Mouse (Mus musculus) liver, embryonic 15.5 days (tissue): ENCODE data around the gene Gm49027. TPM values are rescaled to one million over a fixed set of nuclear protein-coding genes. Genes with fewer than 3 reads are reported as not detected.
A peak's percentile ranks its signal among the peaks of the same experiment; 100 is the strongest.
"Not testable (repeated sequence)": the region's sequence is repeated elsewhere in the genome, so short reads cannot be mapped to it uniquely, and the experiment has no call there.

Experiments
- ATAC-seq: fragments of 200-750 bp; cut with Nextera tagmentation; 2 replicates; pipeline ENCODE4 v1.8.0; 2017; ENCODE audit warnings: moderate number of reproducible peaks, mild to moderate bottlenecking, moderate library complexity; ENCODE audit not compliant: insufficient read depth
- H3K27ac ChIP-seq: fragments of 300-500 bp; sonication (generic); replicated peaks from 2 replicates; pipeline ENCODE4 v1.5.1; 2015; ENCODE audit warnings: mild to moderate bottlenecking, inconsistent platforms
- H3K27me3 ChIP-seq: fragments of 300-500 bp; sonication (generic); 2 replicates; pipeline ENCODE4 v1.6.1; 2015; ENCODE audit warnings: mild to moderate bottlenecking, inconsistent platforms
- H3K36me3 ChIP-seq: fragments of 300-500 bp; sonication (generic); replicated peaks from 2 replicates; pipeline ENCODE4 v1.6.1; 2015; ENCODE audit warnings: moderate library complexity, mild to moderate bottlenecking, inconsistent platforms
- H3K4me1 ChIP-seq: fragments of 300-500 bp; sonication (generic); replicated peaks from 2 replicates; pipeline ENCODE4 v1.6.1; 2015; ENCODE audit warnings: inconsistent platforms
- H3K4me2 ChIP-seq: fragments of 300-500 bp; sonication (generic); 2 replicates; pipeline ENCODE4 v1.6.1; 2015; ENCODE audit warnings: moderate library complexity, mild to moderate bottlenecking, inconsistent platforms
- H3K4me3 ChIP-seq: fragments of 300-500 bp; sonication (generic); replicated peaks from 2 replicates; pipeline ENCODE4 v1.5.1; 2015; ENCODE audit warnings: mild to moderate bottlenecking, inconsistent platforms
- H3K9ac ChIP-seq: fragments of 300-500 bp; sonication (generic); 2 replicates; pipeline ENCODE4 v1.6.1; 2015; ENCODE audit warnings: moderate library complexity, mild to moderate bottlenecking, inconsistent platforms
- H3K9me3 ChIP-seq: fragments of 300-500 bp; sonication (generic); replicated peaks from 2 replicates; pipeline ENCODE4 v1.6.1; 2016; ENCODE audit warnings: inconsistent platforms
- WGBS: fragments of 180-500 bp; shearing (Covaris S2); methylation state at CpG from one replicate; pipeline ENCODE4 v1.1.7; 2015; ENCODE audit warnings: mixed read lengths; ENCODE audit not compliant: insufficient replicate concordance; 5-methylcytosine and 5-hydroxymethylcytosine counted together
- polyA plus RNA-seq: library from polyadenylated mRNA; unstranded; fragments of >200 nt; fragmentation: Nextera tagmentation; extraction: Ambion mirVana; gene quantifications from 2 replicates; pipeline ENCODE4 v1.2.1, GENCODE M21; 2015

Gene Gm49027
- polyA plus RNA-seq, 1 experiment from 2014 or later, result 0.09 TPM

GRCm38 (mm10) chr5:123524393-123524750, 916 bp downstream of the Gm49027 start:
- Histone ChIP-seq H3K9ac (peak overlapping the region; percentile 71), H3K27ac (peak overlapping the region; percentile 81), H3K4me3 (peak overlapping the region; percentile 85), H3K36me3 (peaks cover 33% of the 10 kb centered on the region), H3K4me2 (peak overlapping the region; percentile 96), H3K9me3 (no peaks in the 10 kb centered on the region), H3K27me3 (no peaks in the 10 kb centered on the region), H3K4me1 (peaks cover 35% of the 10 kb centered on the region)
- under 1% methylated on average over 27 of the region's 27 CpGs for WGBS
- peak; percentile 94 for ATAC-seq

- H3K9me3 ChIP-seq, result no peaks in the 10 kb centered on the region
- H3K27ac ChIP-seq, result peak within 1 kb of the TSS; percentile 81
- H3K9ac ChIP-seq, result peak within 1 kb of the TSS; percentile 82
- peak; percentile 93 for ATAC-seq
- WGBS, result under 1% methylated on average over 82 of the region's 82 CpGs
- H3K4me2 ChIP-seq, result peak within 1 kb of the TSS; percentile 96
- H3K4me1 ChIP-seq, result peaks cover 35% of the 10 kb centered on the region
- no peaks in the 10 kb centered on the region for H3K27me3 ChIP-seq
- H3K36me3 ChIP-seq, result peaks cover 33% of the 10 kb centered on the region
- H3K4me3 ChIP-seq, result peak within 1 kb of the TSS; percentile 85
Observed at GRCm38 (mm10) chr5:123523692-123524392, 1.4 kb downstream of the Gm49027 start, which contains the start of gene Diablo. Diablo (minus strand) TSS chr5:123524176.

GRCm38 (mm10) chr5:123522166-123522565, 3.1 kb downstream of the Gm49027 start:
- H3K36me3 ChIP-seq, result peaks cover 35% of the 10 kb centered on the region
- no peaks in the 10 kb centered on the region for H3K9me3 ChIP-seq
- peaks cover 35% of the 10 kb centered on the region for H3K4me1 ChIP-seq
- H3K4me2 ChIP-seq, result peak overlapping the region; percentile 96
- H3K27me3 ChIP-seq, result no peaks in the 10 kb centered on the region
- no peak overlapping the region for H3K27ac ChIP-seq
- WGBS, result 43% methylated on average over 1 of the region's 1 CpGs
- no peak overlapping the region; the same call in 1 of the 2 replicates for H3K9ac ChIP-seq
- peak overlapping the region; percentile 85; the same call in 1 of the 2 replicates for H3K4me3 ChIP-seq
- ATAC-seq, result no peak

- peaks cover 41% of the 10 kb centered on the region for H3K36me3 ChIP-seq
- H3K27me3 ChIP-seq, result no peaks in the 10 kb centered on the region
- peaks cover 35% of the 10 kb centered on the region for H3K4me1 ChIP-seq
- H3K27ac ChIP-seq, result no peak overlapping the region
- 83% methylated on average over 1 of the region's 1 CpGs for WGBS
- no peak overlapping the region for H3K9ac ChIP-seq
- H3K4me2 ChIP-seq, result no peak overlapping the region
- no peak for ATAC-seq
- H3K4me3 ChIP-seq, result no peak overlapping the region
- H3K9me3 ChIP-seq, result no peaks in the 10 kb centered on the region
Observed at GRCm38 (mm10) chr5:123521621-123522020, 3.7 kb downstream of the Gm49027 start.

GRCm38 (mm10) chr5:123520666-123521065, 4.6 kb downstream of the Gm49027 start:
- ATAC-seq, result no peak
- Histone ChIP-seq H3K27me3 (no peaks in the 10 kb centered on the region), H3K9me3 (no peaks in the 10 kb centered on the region), H3K4me3 (no peak overlapping the region), H3K4me1 (peaks cover 34% of the 10 kb centered on the region), H3K27ac (no peak overlapping the region), H3K36me3 (peaks cover 50% of the 10 kb centered on the region), H3K9ac (no peak overlapping the region), H3K4me2 (no peak overlapping the region)
- WGBS, result 86% methylated on average over 9 of the region's 9 CpGs

- 75% methylated on average over 5 of the region's 5 CpGs for WGBS
- ATAC-seq, result no peak
- peaks cover 46% of the 10 kb centered on the region for H3K36me3 ChIP-seq
Observed at GRCm38 (mm10) chr5:123514871-123515270, 10.4 kb downstream of the Gm49027 start.

GRCm38 (mm10) chr5:123512102-123512501, 13.2 kb downstream of the Gm49027 start:
- Histone ChIP-seq H3K9me3 (no peaks in the 10 kb centered on the region), H3K4me3 (no peak overlapping the region), H3K36me3 (peaks cover 20% of the 10 kb centered on the region), H3K4me2 (no peak overlapping the region), H3K27ac (no peak overlapping the region), H3K27me3 (peaks cover 40% of the 10 kb centered on the region), H3K9ac (no peak overlapping the region), H3K4me1 (peaks cover 31% of the 10 kb centered on the region)
- peak; percentile 65 for ATAC-seq
- WGBS, result 38% methylated on average over 3 of the region's 3 CpGs

More at GRCm38 (mm10) chr5:123514871-123515270, 10.4 kb downstream of the Gm49027 start:
- Histone ChIP-seq H3K4me3 (no peak overlapping the region), H3K27ac (no peak overlapping the region), H3K4me1 (peaks cover 15% of the 10 kb centered on the region), H3K9me3 (no peaks in the 10 kb centered on the region), H3K27me3 (peaks cover 13% of the 10 kb centered on the region), H3K9ac (no peak overlapping the region), H3K4me2 (no peak overlapping the region)

GRCm38 (mm10) chr5:123511426-123511825, 13.9 kb downstream of the Gm49027 start:
- 55% methylated on average over 3 of the region's 3 CpGs for WGBS
- H3K4me1 ChIP-seq, result peaks cover 31% of the 10 kb centered on the region
- H3K27me3 ChIP-seq, result peaks cover 46% of the 10 kb centered on the region
- H3K9ac ChIP-seq, H3K9me3 ChIP-seq, H3K4me2 ChIP-seq, H3K4me3 ChIP-seq, H3K27ac ChIP-seq, ATAC-seq: not testable (repeated sequence)
- peaks cover 13% of the 10 kb centered on the region for H3K36me3 ChIP-seq

GRCm38 (mm10) chr5:123510160-123510559, 15.1 kb downstream of the Gm49027 start, which contains the start of gene B3gnt4:
B3gnt4 (plus strand) TSS chr5:123510460.
- no peak within 1 kb of the TSS for H3K9ac ChIP-seq
- no peak within 1 kb of the TSS for H3K27ac ChIP-seq
- H3K27me3 ChIP-seq, result peaks cover 52% of the 10 kb centered on the region
- H3K4me2 ChIP-seq, result no peak within 1 kb of the TSS
- ATAC-seq, result no peak
- WGBS, result 78% methylated on average over 5 of the region's 5 CpGs
- peaks cover 31% of the 10 kb centered on the region for H3K4me1 ChIP-seq
- H3K4me3 ChIP-seq, result no peak within 1 kb of the TSS
- H3K9me3 ChIP-seq, result no peaks in the 10 kb centered on the region
- peaks cover 3% of the 10 kb centered on the region for H3K36me3 ChIP-seq

GRCm38 (mm10) chr5:123508921-123509320, 16.4 kb downstream of the Gm49027 start:
- ATAC-seq, result no peak
- Histone ChIP-seq H3K4me2 (peak overlapping the region; percentile 87), H3K36me3 (no peaks in the 10 kb centered on the region), H3K9me3 (no peaks in the 10 kb centered on the region), H3K4me1 (peaks cover 31% of the 10 kb centered on the region), H3K27me3 (peaks cover 63% of the 10 kb centered on the region), H3K9ac (peak overlapping the region; percentile 17; the same call in 1 of the 2 replicates), H3K27ac (no peak overlapping the region), H3K4me3 (peak overlapping the region; percentile 59)
- WGBS, result 7% methylated on average over 12 of the region's 12 CpGs

- WGBS, result 2% methylated on average over 59 of the region's 59 CpGs
- Histone ChIP-seq H3K27ac (no peak overlapping the region), H3K27me3 (peaks cover 71% of the 10 kb centered on the region), H3K4me1 (peaks cover 31% of the 10 kb centered on the region), H3K9me3 (no peaks in the 10 kb centered on the region), H3K4me3 (peak overlapping the region; percentile 59), H3K9ac (peak overlapping the region; percentile 17; the same call in 1 of the 2 replicates), H3K4me2 (peak overlapping the region; percentile 87), H3K36me3 (no peaks in the 10 kb centered on the region)
- peak; percentile 73 for ATAC-seq
Observed at GRCm38 (mm10) chr5:123507936-123508723, 17.2 kb downstream of the Gm49027 start.
